25 mouse cellular contexts compared by ENCODE assay signal in the genomic region with DNA sequence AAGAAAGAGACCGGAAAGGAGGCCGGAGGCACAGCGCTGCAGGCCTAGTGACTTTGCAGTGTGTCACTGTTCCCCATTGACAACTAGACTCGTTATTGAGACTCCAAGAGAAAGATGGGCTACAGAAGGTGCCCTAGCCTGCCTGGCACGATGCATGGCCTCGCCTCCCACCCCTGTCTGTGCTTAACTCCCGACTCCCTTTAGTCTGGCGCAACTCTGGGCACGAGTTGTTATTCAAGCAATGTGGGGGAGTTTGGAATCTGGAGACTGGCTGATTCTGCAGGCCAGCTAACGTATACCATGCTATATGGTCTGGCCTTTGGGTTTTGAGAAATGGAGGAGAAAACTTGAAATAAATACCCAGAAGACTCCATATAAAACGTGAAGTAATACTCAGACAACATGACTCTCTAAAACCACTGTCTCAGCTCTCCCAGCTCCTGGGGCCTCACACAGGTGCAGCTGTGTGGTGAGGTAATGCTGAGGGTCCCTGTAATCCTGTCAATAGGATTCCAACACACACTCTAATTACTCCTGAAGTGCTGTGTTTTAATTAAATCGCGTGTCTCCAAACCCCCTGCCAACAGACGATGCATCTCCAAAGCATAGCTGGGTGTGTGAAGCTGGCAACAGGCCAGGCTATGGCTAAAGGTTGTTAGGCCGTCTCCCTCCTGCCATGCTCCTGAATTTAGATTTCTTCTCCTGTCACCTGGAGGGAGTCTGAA. TPM values are rescaled to one million over a fixed set of nuclear protein-coding genes. Genes with fewer than 3 reads are reported as not detected.
DNase-seq lines count a peak whose midpoint lies in the region; ATAC-seq lines count a peak whose summit lies in the region.
"Had no signal": no experiment of that assay in that cellular context is flagged by ENCODE, and none has a peak within 500 bp of the region (broad histone marks: within the 10 kb centered on the region; RNA-seq: fewer than 3 reads in every experiment).

No protein-coding gene starts in this region.

- no peaks in the 10 kb centered on the region for H3K9me3 ChIP-seq in hindbrain, embryonic 14.5 days (ENCODE audit: control insufficient read depth, low read length)
- H3K9me3 ChIP-seq in hindbrain, embryonic 12.5 days (replicated peaks), result 0 out of 2 replicates have a peak, but pooled peaks cover 4% of the 10 kb centered on the region
- H3K9me3 ChIP-seq in neural tube, embryonic 13.5 days, result peaks cover 4% of the 10 kb centered on the region
- H3K9me3 ChIP-seq in neural tube, embryonic 15.5 days (replicated peaks), result no peaks in the 10 kb centered on the region
- H3K9me3 ChIP-seq: heart, embryonic 15.5 days; intestine, embryonic 15.5 days had no signal

- H3K27me3 ChIP-seq in hindbrain, embryonic 14.5 days (ENCODE audit: control insufficient read depth, insufficient read depth, low read length), result no peaks in the 10 kb centered on the region
- no peaks in the 10 kb centered on the region for H3K27me3 ChIP-seq in hindbrain, embryonic 12.5 days
- H3K27me3 ChIP-seq in neural tube, embryonic 13.5 days, result no peaks in the 10 kb centered on the region
- no peaks in the 10 kb centered on the region for H3K27me3 ChIP-seq in neural tube, embryonic 15.5 days (replicated peaks)
- H3K27me3 ChIP-seq: forebrain, embryonic 13.5 days; heart, embryonic 15.5 days; intestine, embryonic 15.5 days; limb, embryonic 12.5 days; neural tube, embryonic 12.5 days had no signal

- no peak overlapping the region for H3K4me3 ChIP-seq in hindbrain, embryonic 14.5 days (replicated peaks; ENCODE audit: low read length)
- no peak overlapping the region for H3K4me3 ChIP-seq in hindbrain, embryonic 12.5 days
- no peak overlapping the region for H3K4me3 ChIP-seq in neural tube, embryonic 13.5 days
- H3K4me3 ChIP-seq in neural tube, embryonic 15.5 days (replicated peaks), result no peak overlapping the region
- H3K4me3 ChIP-seq: forebrain, embryonic 13.5 days; gastrocnemius, adult 2 months; heart, embryonic 15.5 days; intestine, embryonic 15.5 days; limb, embryonic 12.5 days; neural tube, embryonic 12.5 days had no signal

- 73% methylated on average over 15 of the region's 15 CpGs for WGBS in hindbrain, embryonic 14.5 days
- WGBS in hindbrain, embryonic 12.5 days, result 81% methylated on average over 15 of the region's 15 CpGs
- 76% methylated on average over 15 of the region's 15 CpGs for WGBS in neural tube, embryonic 13.5 days
- WGBS in neural tube, embryonic 15.5 days, result 67% methylated on average over 15 of the region's 15 CpGs

- H3K9ac ChIP-seq in hindbrain, embryonic 14.5 days, result no peak overlapping the region
- no peak overlapping the region for H3K9ac ChIP-seq in hindbrain, embryonic 12.5 days
- H3K9ac ChIP-seq in neural tube, embryonic 13.5 days, result no peak overlapping the region
- H3K9ac ChIP-seq in neural tube, embryonic 15.5 days (replicated peaks), result no peak overlapping the region
- H3K9ac ChIP-seq: forebrain, embryonic 13.5 days; heart, embryonic 15.5 days; intestine, embryonic 15.5 days; limb, embryonic 12.5 days; liver, postnatal 0 days; neural tube, embryonic 12.5 days had no signal

- no peaks in the 10 kb centered on the region for H3K4me1 ChIP-seq in hindbrain, embryonic 14.5 days (replicated peaks; ENCODE audit: control insufficient read depth, insufficient read depth, low read length)
- no peaks in the 10 kb centered on the region for H3K4me1 ChIP-seq in hindbrain, embryonic 12.5 days
- no peaks in the 10 kb centered on the region for H3K4me1 ChIP-seq in neural tube, embryonic 13.5 days (replicated peaks)
- peaks cover 11% of the 10 kb centered on the region; the same call in 1 of the 2 replicates for H3K4me1 ChIP-seq in neural tube, embryonic 15.5 days
- H3K4me1 ChIP-seq: heart, embryonic 15.5 days; intestine, embryonic 15.5 days; limb, embryonic 12.5 days; neural tube, embryonic 12.5 days had no signal

- no peak overlapping the region for H3K27ac ChIP-seq in hindbrain, embryonic 14.5 days
- H3K27ac ChIP-seq in hindbrain, embryonic 12.5 days, result no peak overlapping the region
- no peak overlapping the region for H3K27ac ChIP-seq in neural tube, embryonic 13.5 days (replicated peaks)
- no peak overlapping the region; the same call in 1 of the 2 replicates for H3K27ac ChIP-seq in neural tube, embryonic 15.5 days (replicated peaks)
- H3K27ac ChIP-seq: forebrain, embryonic 13.5 days; gastrocnemius, adult 2 months; heart, embryonic 15.5 days; intestine, embryonic 15.5 days; limb, embryonic 12.5 days; macrophage; neural tube, embryonic 12.5 days had no signal

- intact Hi-C loops in heart, postnatal 10 days (cut with DNase I), result no loop called here

- DNase-seq in hindbrain, embryonic 14.5 days (ENCODE audit: low spot score), result no peak
- DNase-seq in layer of hippocampus, postnatal 36 days, result peak; percentile 13 to 14
- DNase-seq in layer of hippocampus, adult 9-10 months (ENCODE audit: low spot score), result no peak
- DNase-seq in heart, postnatal 10 days, result no peak
- DNase-seq: adrenal gland, adult 2 months; cerebellum, adult 18-20 months; cerebellum, postnatal 14 days; gastrocnemius, adult 2 months; heart, postnatal 4 days; kidney, adult 8-10 months; kidney, postnatal 10 days; liver, postnatal 0 days had no signal

- 0 out of 2 replicates have a peak, but pooled peaks have one; percentile 48 for ATAC-seq in hindbrain, embryonic 14.5 days (ENCODE audit: low FRiP score)
- ATAC-seq in hindbrain, embryonic 12.5 days (ENCODE audit: low FRiP score), result no peak
- peak; percentile 61; the same call in 1 of the 2 replicates for ATAC-seq in neural tube, embryonic 13.5 days (ENCODE audit: low read depth)
- no peak for ATAC-seq in neural tube, embryonic 15.5 days (ENCODE audit: low FRiP score)
- ATAC-seq: forebrain, embryonic 13.5 days; intestine, embryonic 15.5 days; liver, postnatal 0 days; lung, postnatal 0 days had no signal

- no peaks in the 10 kb centered on the region for H3K36me3 ChIP-seq in hindbrain, embryonic 14.5 days (replicated peaks; ENCODE audit: control insufficient read depth, insufficient read depth)
- H3K36me3 ChIP-seq in hindbrain, embryonic 12.5 days, result no peaks in the 10 kb centered on the region
- H3K36me3 ChIP-seq in neural tube, embryonic 13.5 days, result 0 out of 2 replicates have a peak, but pooled peaks cover 4% of the 10 kb centered on the region
- no peaks in the 10 kb centered on the region for H3K36me3 ChIP-seq in neural tube, embryonic 15.5 days
- H3K36me3 ChIP-seq: heart, embryonic 15.5 days; intestine, embryonic 15.5 days; limb, embryonic 12.5 days; neural tube, embryonic 12.5 days had no signal

- H3K4me2 ChIP-seq in hindbrain, embryonic 14.5 days (replicated peaks), result no peak overlapping the region
- no peak overlapping the region for H3K4me2 ChIP-seq in hindbrain, embryonic 12.5 days (replicated peaks)
- no peak overlapping the region for H3K4me2 ChIP-seq in neural tube, embryonic 13.5 days
- no peak overlapping the region for H3K4me2 ChIP-seq in neural tube, embryonic 15.5 days
- H3K4me2 ChIP-seq: forebrain, embryonic 13.5 days; heart, embryonic 15.5 days; intestine, embryonic 15.5 days; limb, embryonic 12.5 days; liver, embryonic 11.5 days; neural tube, embryonic 12.5 days had no signal

RNA-seq across cellular contexts. Expression of a gene that starts 21.6 kb away (rescaled TPM):
- 7.7 and 8.7 TPM in 2 replicates for polyA plus RNA-seq in hindbrain, embryonic 14.5 days (2014; fragmentation: Nextera tagmentation; extraction: Ambion mirVana)
- 1.8 and 2.9 TPM in 2 replicates for polyA plus RNA-seq in hindbrain, embryonic 12.5 days (2016; fragmentation: Nextera tagmentation; extraction: Ambion mirVana)
- 10 to 100 TPM; 54.2 to 55.2 TPM for total RNA-seq in layer of hippocampus, postnatal 36 days (2021)
- polyA plus RNA-seq in neural tube, embryonic 13.5 days (2015; fragmentation: Nextera tagmentation; extraction: Ambion mirVana), result 3.6 and 4.5 TPM in 2 replicates
- polyA plus RNA-seq in neural tube, embryonic 15.5 days (2015; fragmentation: Nextera tagmentation; extraction: Ambion mirVana), result 8.5 and 10.0 TPM in 2 replicates
- total RNA-seq in heart, postnatal 10 days (2021), result 1 to 10 TPM; 2.3 to 3.8 TPM
- total RNA-seq: MEL had no signal
- polyA plus RNA-seq: C2C12, macrophage had no signal

Comparison
In these comparisons a context has a peak if more than half of its experiments do, and no peak if none do; other contexts are left out.
1. ATAC-seq: peak in hindbrain, embryonic 14.5 days (single experiment) and neural tube, embryonic 13.5 days (single experiment); none in hindbrain, embryonic 12.5 days (single experiment) and neural tube, embryonic 15.5 days (single experiment).
2. DNase-seq: peak in layer of hippocampus, postnatal 36 days (2 of 2); none in hindbrain, embryonic 14.5 days (single experiment), layer of hippocampus, adult 9-10 months (single experiment) and heart, postnatal 10 days (0 of 2).